Mouse (Mus musculus) forebrain, embryonic 14.5 days (tissue): ENCODE measurements around the gene Rph3al. TPM values are rescaled to one million over a fixed set of nuclear protein-coding genes. Genes with fewer than 3 reads are reported as not detected.

Experiments
- ATAC-seq: fragments of 200-750 bp; cut with Nextera tagmentation; 2 replicates; pipeline ENCODE4 v1.8.0; 2017; ENCODE audit warnings: mild to moderate bottlenecking, moderate library complexity
- DNase-seq: peaks from one replicate; pipeline ENCODE4 v3.0.0-alpha.2; 2015; ENCODE audit warnings: low spot score
- H3K27ac ChIP-seq: fragments of 300-500 bp; sonication (generic); 2 replicates; pipeline ENCODE4 v1.5.1; 2014; ENCODE audit warnings: low read depth, mild to moderate bottlenecking, control low read depth, low read length, moderate library complexity
- H3K27me3 ChIP-seq: fragments of 300-500 bp; sonication (generic); replicated peaks from 2 replicates; pipeline ENCODE4 v1.6.1; 2014; ENCODE audit warnings: low read length, control low read depth, mixed read lengths; ENCODE audit not compliant: control insufficient read depth, insufficient read depth
- H3K36me3 ChIP-seq: fragments of 300-500 bp; sonication (generic); 2 replicates; pipeline ENCODE4 v1.6.1; 2014; ENCODE audit warnings: low read length, control low read depth; ENCODE audit not compliant: control insufficient read depth, insufficient read depth
- H3K4me1 ChIP-seq: fragments of 300-500 bp; sonication (generic); 2 replicates; pipeline ENCODE4 v1.6.1; 2014; ENCODE audit warnings: antibody characterized with exemption, low read length, control low read depth; ENCODE audit not compliant: control insufficient read depth, insufficient read depth
- H3K4me2 ChIP-seq: fragments of 300-500 bp; sonication (generic); 2 replicates; pipeline ENCODE4 v1.6.1; 2014; ENCODE audit warnings: mild to moderate bottlenecking, control low read depth, low read length
- H3K4me3 ChIP-seq: fragments of 300-500 bp; sonication (generic); 2 replicates; pipeline ENCODE4 v1.5.1; 2014; ENCODE audit warnings: low read depth, low read length, control low read depth
- H3K9ac ChIP-seq: fragments of 300-500 bp; sonication (generic); 2 replicates; pipeline ENCODE4 v1.6.1; 2014; ENCODE audit warnings: mild to moderate bottlenecking, low read length, control low read depth, moderate library complexity
- H3K9me3 ChIP-seq: fragments of 300-500 bp; sonication (generic); replicated peaks from 2 replicates; pipeline ENCODE4 v1.6.1; 2016; ENCODE audit warnings: low read length, control low read depth, mixed read lengths; ENCODE audit not compliant: control insufficient read depth
- WGBS: fragments of 180-500 bp; shearing (Covaris S2); extraction: QIAGEN DNeasy Blood & Tissue Kit; methylation state at CpG from one replicate; pipeline ENCODE4 v1.1.7; 2014; 5-methylcytosine and 5-hydroxymethylcytosine counted together
- polyA plus RNA-seq: library from polyadenylated mRNA; unstranded; fragments of >200 nt; fragmentation: Nextera tagmentation; extraction: Ambion mirVana; gene quantifications from 2 replicates; pipeline ENCODE4 v1.2.1, GENCODE M21; 2014

The Rph3al gene
- polyA plus RNA-seq, 1 experiment from 2014 or later = 2.8 TPM

DNA sequence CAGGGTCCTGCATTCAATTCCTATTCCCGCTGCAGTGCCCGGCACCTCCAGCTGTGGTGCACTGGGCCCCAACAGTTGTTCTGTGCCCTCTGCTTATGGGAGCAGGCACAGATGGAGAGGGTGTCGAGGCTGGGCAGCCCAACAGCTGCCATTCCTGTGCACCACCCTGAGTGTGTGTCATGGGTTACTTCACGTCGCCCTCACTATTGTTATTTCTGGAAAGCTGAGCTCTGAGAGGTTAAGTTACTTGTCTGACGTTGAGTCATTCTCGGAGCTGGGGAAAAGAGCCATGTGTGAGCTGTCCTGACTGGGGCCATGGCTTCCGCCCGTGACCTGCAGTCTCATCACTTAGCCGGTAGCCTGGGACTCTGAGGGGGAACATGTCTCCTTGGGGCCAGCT lies 125.1 kb downstream of the Rph3al start:
- no peak overlapping the region for H3K4me3 ChIP-seq
- DNase-seq (no peak), ATAC-seq (no peak)
- no peaks in the 10 kb centered on the region for H3K27me3 ChIP-seq
- H3K36me3 ChIP-seq = no peaks in the 10 kb centered on the region
- no peak overlapping the region for H3K4me2 ChIP-seq
- 68% methylated on average over 10 of the region's 10 CpGs for WGBS
- H3K9ac ChIP-seq = no peak overlapping the region
- no peak overlapping the region for H3K27ac ChIP-seq
- no peaks in the 10 kb centered on the region for H3K4me1 ChIP-seq
- no peaks in the 10 kb centered on the region for H3K9me3 ChIP-seq

DNA sequence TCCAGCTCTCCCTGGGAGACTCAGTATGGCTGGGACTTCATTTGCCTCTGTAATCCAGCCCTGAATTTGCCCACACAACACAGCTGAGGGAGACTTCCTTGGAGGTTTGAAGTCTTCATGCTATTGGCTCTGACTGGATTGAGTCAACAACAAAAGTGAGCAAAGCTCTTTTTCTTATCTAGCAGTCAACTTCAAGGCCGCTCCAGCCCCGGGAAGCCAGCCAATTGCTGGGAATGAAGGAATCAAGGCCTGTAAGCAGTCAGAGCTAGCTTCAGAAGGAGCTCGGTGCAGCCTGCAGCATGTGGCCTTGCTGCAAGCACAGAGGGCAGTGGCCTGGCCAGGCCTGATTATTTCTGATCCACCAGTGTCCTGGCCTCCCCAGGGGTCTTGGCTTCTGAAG lies 126.3 kb downstream of the Rph3al start:
- DNase-seq (peak; percentile 25), ATAC-seq (no peak)
- no peak overlapping the region for H3K9ac ChIP-seq
- H3K36me3 ChIP-seq = no peaks in the 10 kb centered on the region
- 54% methylated on average over 3 of the region's 3 CpGs for WGBS
- H3K27ac ChIP-seq = no peak overlapping the region
- H3K27me3 ChIP-seq = no peaks in the 10 kb centered on the region
- H3K4me3 ChIP-seq = no peak overlapping the region
- H3K9me3 ChIP-seq = no peaks in the 10 kb centered on the region
- H3K4me2 ChIP-seq = no peak overlapping the region
- H3K4me1 ChIP-seq = no peaks in the 10 kb centered on the region

DNA sequence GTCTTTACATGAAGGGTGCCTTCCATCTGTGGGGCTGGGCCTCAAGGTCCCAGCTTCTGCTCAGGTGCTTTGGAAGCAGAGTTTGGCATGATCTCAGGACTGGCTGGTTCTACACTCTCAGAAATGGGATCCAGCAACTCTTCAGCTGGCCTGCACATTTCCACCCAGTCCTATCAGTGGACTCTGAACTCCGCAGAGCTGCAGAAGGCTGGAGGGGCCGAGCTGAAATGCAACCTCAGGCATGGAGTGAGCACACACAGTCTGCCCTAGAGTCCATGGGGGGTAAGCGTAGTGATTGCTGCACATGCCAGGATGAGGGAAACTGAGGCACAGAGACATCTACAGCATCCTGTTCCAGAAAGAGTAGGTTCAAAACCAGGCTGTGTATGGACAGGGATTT lies 127.7 kb downstream of the Rph3al start:
- ATAC-seq = no peak

DNA sequence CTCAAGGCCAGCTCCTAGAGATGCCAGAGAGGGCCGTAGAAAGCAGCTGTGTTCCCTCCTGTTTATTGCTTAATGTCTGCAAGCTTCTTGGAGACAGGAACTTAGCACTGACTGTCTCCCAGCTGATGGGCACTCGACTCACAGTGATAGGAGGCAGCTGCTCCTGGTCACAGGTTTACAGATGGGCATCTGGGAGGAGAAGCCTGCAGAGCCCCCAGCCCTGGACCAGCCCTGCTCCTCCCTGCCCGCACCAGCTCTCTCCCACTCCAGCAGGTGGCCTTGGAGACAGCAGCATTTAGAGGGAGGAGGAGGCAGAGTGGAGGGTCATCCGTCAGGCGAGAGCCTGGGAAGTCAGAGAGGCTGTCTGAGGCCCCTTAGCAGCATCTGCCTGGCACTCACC lies 130.7 kb downstream of the Rph3al start:
- no peaks in the 10 kb centered on the region for H3K9me3 ChIP-seq
- H3K27me3 ChIP-seq = no peaks in the 10 kb centered on the region
- no peak for ATAC-seq
- DNase-seq = no peak
- H3K36me3 ChIP-seq = no peaks in the 10 kb centered on the region
- no peak overlapping the region for H3K9ac ChIP-seq
- H3K27ac ChIP-seq = no peak overlapping the region
- 48% methylated on average over 5 of the region's 5 CpGs for WGBS
- H3K4me3 ChIP-seq = no peak overlapping the region
- H3K4me1 ChIP-seq = no peaks in the 10 kb centered on the region
- H3K4me2 ChIP-seq = no peak overlapping the region

More for the DNA sequence above, 127.7 kb downstream of the Rph3al start:
- H3K9me3 ChIP-seq = no peaks in the 10 kb centered on the region
- no peak overlapping the region for H3K4me2 ChIP-seq
- H3K4me3 ChIP-seq = no peak overlapping the region
- no peak for DNase-seq
- no peaks in the 10 kb centered on the region for H3K27me3 ChIP-seq
- 92% methylated on average over 3 of the region's 3 CpGs for WGBS
- no peak overlapping the region for H3K27ac ChIP-seq
- no peaks in the 10 kb centered on the region for H3K4me1 ChIP-seq
- no peak overlapping the region for H3K9ac ChIP-seq
- no peaks in the 10 kb centered on the region for H3K36me3 ChIP-seq

DNA sequence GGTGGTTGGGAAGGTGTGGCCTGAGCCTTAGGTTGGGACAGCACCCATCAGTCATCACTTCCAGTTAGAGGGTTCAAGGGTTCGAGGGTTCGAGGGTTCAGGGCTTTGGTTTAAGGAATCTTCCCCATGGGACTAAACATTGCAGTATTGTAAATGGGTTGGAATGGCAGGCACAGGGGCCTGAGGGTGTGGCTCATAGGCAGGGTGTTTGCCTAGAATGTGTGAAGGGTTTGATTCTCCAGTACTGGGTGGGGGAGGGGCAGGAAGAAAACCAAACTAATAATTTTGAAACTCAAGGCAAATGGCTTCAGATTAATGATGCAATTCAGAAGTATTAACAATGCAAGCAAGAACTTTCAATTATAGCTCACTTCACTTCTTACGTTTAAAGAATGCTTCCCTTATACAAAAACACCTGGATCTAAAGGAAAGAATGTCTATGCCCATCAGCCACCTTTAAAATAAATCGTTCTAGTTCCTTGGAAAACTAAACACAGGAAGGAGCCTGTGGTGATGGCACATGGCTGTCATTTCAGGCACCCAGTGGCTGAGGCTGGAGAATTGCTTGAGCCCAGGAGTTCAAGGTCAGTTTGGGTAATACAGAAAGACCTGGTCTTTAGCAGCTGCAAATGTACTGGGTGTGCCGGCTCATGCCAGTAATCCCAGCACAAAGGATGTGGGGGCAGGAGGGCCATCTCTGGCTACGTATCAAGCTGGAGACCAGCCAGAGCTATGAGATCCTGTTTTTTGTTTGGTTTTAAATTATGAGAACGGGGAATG lies 136.3 kb downstream of the Rph3al start:
- Histone ChIP-seq H3K9me3 (no peaks in the 10 kb centered on the region), H3K4me1 (no peaks in the 10 kb centered on the region), H3K27ac (no peak overlapping the region), H3K9ac (no peak overlapping the region), H3K4me3 (no peak overlapping the region), H3K27me3 (0 out of 2 replicates have a peak, but pooled peaks cover 8% of the 10 kb centered on the region), H3K4me2 (no peak overlapping the region), H3K36me3 (no peaks in the 10 kb centered on the region)
- 71% methylated on average over 7 of the region's 7 CpGs for WGBS
- no peak for DNase-seq
- ATAC-seq = no peak

DNA sequence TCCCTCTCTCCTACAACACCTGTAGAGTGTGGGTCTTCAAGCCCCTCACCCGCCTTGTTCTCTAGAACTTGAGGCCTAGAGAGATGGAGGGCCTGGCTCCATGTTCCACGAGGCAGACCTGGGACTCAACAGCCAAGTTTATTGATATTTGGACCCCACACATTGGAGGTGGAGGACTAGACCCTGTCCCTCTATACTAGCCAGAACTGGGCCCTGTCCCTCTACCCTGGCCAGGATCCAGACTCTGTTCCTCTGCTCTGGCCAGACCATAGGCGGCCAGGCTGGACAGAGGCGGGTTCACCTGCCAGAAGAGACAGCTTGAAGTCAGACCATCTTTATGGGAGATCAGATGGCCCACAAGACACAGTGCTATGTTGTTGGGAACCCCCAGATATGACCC lies 136.9 kb downstream of the Rph3al start:
- Histone ChIP-seq H3K9me3 (no peaks in the 10 kb centered on the region), H3K4me1 (no peaks in the 10 kb centered on the region), H3K9ac (no peak overlapping the region), H3K27ac (no peak overlapping the region), H3K36me3 (no peaks in the 10 kb centered on the region), H3K4me2 (no peak overlapping the region), H3K4me3 (no peak overlapping the region), H3K27me3 (peaks cover 14% of the 10 kb centered on the region)
- WGBS = 90% methylated on average over 4 of the region's 4 CpGs
- DNase-seq (no peak), ATAC-seq (no peak)

DNA sequence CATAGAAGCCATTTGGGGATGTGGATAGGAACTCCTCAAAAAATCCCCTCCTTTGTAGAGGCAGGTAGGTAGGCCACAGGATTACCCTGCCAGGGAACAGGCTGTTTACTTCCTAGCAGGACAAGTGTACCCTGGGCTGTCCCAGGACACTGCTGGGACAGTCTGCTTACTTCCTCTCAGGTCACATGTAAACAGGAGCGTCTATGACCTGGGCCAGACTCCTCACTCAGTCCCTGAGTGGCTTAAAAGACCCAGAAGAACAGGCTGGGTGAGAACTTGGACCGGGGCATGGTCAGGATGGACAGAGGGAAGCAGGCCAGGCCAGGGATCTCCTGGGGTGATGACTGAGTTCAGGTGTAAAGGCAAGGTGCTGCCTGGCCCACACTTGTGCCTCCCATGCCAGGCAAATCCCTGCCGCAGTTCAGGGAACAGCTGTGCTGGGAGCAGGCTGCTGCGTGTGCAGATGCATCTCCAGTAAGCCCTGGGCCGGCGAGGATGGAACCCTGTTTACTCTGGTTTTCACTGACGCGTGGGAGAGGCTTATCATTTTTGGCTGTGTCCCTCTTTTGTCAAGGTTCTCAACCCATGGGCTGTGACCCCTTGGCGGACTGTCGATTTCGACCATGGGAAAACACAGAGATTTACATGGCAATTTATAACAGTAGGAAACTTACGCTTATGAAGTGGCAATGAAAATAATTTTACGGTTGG lies 141.5 kb downstream of the Rph3al start:
- no peak overlapping the region for H3K27ac ChIP-seq
- H3K36me3 ChIP-seq = no peaks in the 10 kb centered on the region
- no peak overlapping the region for H3K4me2 ChIP-seq
- H3K4me1 ChIP-seq = no peaks in the 10 kb centered on the region
- no peak overlapping the region; the same call in 1 of the 2 replicates for H3K9ac ChIP-seq
- 73% methylated on average over 13 of the region's 13 CpGs for WGBS
- ATAC-seq (no peak), DNase-seq (no peak)
- 0 out of 2 replicates have a peak overlapping the region, but pooled peaks have one; percentile 47 for H3K4me3 ChIP-seq
- peaks cover 42% of the 10 kb centered on the region for H3K27me3 ChIP-seq
- H3K9me3 ChIP-seq = no peaks in the 10 kb centered on the region

DNA sequence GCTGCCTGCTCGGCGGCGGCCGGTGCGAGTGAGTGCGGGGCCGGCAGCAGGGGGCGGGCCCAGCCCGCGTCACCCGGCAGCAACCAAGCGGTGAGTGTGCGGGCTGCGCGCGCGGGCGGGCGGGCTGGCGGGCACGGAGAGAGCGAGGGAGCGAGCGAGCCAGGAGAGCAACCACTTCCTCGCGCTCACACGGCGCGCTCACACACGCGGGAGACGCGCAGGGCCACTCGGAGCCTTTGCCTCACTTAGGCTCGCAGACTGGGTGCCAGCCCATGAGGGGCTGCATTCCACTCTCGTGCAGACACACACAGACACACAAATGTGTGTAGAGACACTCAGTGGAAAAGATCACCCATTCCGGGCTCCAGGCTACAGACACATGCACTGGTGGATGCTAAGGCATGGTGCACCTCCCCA lies 142.2 kb downstream of the Rph3al start, which contains the start of gene Doc2b:
TSS of gene Doc2b (minus strand) at position 21 of the 417 bp plus-strand sequence.
- 4% methylated on average over 30 of the region's 37 CpGs for WGBS
- Histone ChIP-seq H3K27me3 (peaks cover 42% of the 10 kb centered on the region), H3K36me3 (no peaks in the 10 kb centered on the region), H3K4me1 (no peaks in the 10 kb centered on the region), H3K27ac (no peak within 1 kb of the TSS), H3K9me3 (no peaks in the 10 kb centered on the region), H3K4me2 (peak within 1 kb of the TSS; percentile 55), H3K9ac (peak within 1 kb of the TSS; percentile 53), H3K4me3 (peak within 1 kb of the TSS; percentile 47)
- DNase-seq = peak; percentile 66
- ATAC-seq = peak; percentile 89

DNA sequence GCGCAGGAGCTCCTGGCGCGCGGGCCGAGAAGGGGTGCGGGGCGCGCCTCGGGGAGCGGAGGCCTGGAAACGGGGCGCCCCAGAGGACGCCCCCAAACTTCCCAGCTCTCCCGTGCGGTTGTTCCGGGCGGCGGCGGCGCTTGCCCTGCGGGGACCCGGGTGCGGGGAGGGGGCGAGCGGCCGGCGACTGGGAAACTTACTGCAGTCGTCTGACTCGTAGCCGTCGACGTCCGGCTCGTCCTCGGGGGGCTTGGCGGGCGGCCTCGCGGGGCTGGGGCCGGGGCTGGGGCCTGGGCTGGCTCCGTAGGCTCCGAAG lies 142.9 kb downstream of the Rph3al start:
- H3K36me3 ChIP-seq = no peaks in the 10 kb centered on the region
- peak overlapping the region; percentile 55 for H3K4me2 ChIP-seq
- H3K4me3 ChIP-seq = peak overlapping the region; percentile 47
- ATAC-seq (no peak), DNase-seq (no peak)
- H3K4me1 ChIP-seq = no peaks in the 10 kb centered on the region
- no peak overlapping the region for H3K27ac ChIP-seq
- H3K9me3 ChIP-seq = no peaks in the 10 kb centered on the region
- H3K27me3 ChIP-seq = peaks cover 42% of the 10 kb centered on the region
- 2% methylated on average over 33 of the region's 42 CpGs for WGBS
- peak overlapping the region; percentile 53 for H3K9ac ChIP-seq
